Mouse (Mus musculus): ENCODE measurements around the gene Defb9.
"Not testable (repeated sequence)": the region's sequence is repeated elsewhere in the genome, so short reads cannot be mapped to it uniquely, and the experiment has no call there.

Defb9 gene

DNA sequence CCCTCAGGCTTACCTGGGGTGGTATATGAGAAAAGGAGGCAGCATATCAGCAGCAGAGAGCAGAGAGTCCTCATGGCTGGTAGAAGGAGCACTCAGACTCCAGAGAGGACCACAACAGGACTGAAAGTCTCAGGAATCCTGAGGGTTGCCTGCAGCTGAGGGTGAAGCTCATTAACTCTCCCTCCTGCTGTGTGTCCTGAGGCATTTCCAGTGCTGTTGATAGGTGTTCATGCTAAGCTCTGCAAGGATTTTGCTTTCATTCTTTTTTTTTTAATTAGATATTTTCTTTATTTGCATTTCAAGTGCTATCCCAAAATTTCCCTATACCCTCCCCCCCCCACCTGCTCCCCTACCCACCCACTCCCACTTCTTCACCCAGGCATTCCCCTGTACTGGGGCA, at the start of gene Defb9:
Gene Defb9 (minus strand): TSS at position 101 of the 400 bp plus-strand sequence.
- DNase-seq (ENCODE audit: low spot score): not testable (repeated sequence)

DNA sequence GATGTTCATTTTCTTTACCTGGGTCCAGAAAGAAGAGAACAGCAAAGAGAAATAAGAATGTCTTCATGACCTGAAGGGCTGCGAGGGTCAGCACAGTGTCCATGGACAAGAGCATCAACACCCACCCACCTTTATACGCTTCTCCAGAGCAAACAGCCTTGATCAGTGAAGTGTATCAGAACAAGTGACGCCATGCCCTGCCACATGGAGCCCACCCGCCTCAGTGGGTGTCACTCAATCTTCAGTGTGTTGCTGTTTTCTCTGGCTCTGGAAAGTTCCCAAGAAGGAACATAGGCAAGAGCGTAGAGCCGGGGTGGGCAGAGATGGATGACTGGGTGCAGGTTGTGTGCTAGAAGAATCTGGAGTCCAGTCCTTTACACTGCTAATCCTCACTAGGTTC, 47.4 kb upstream of the Defb9 start, which contains the start of gene Defb15:
Gene Defb15 (minus strand): TSS at position 101 of the 400 bp plus-strand sequence.
- DNase-seq (ENCODE audit: low spot score): no peak

DNA sequence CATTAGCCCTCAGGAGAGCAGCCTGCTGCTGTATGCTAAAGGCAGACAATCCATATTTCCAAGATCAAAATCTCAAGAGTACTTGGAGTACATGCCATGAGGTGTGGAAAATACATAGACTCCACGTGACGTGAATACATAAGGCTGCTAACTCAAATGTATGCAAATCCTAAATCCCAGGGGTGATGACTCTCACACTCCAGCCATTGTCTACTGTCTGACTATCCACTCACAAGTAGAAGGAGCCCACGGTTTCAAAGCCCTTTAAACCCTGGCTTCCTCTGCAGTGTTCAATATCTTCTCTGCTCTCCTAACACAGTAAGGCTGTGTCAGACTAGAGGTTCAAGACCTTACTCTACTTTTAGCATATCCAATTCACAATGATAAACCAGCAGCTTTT, 45.5 kb upstream of the Defb9 start:
- DNase-seq (ENCODE audit: low spot score): not testable (repeated sequence)

DNA sequence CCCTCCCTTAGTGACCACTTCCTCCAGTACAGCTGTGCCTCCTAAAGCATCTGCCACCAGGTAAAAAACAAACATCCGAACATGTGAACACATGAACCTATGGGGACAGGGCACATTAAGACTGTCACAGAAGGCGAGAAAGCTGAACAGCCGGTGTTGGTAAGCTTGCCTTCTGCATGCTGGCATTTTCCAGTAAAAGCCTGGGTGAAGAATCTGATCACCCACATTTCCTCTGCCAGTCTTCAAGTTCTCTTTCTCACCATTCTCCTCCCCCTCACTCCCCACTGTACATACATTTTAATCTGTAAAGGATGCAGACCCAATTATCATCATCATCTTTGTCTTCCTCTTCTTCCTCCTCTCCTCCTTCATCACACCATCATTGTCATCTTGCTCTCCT, 30.4 kb upstream of the Defb9 start:
- no peak for DNase-seq (ENCODE audit: low spot score)

DNA sequence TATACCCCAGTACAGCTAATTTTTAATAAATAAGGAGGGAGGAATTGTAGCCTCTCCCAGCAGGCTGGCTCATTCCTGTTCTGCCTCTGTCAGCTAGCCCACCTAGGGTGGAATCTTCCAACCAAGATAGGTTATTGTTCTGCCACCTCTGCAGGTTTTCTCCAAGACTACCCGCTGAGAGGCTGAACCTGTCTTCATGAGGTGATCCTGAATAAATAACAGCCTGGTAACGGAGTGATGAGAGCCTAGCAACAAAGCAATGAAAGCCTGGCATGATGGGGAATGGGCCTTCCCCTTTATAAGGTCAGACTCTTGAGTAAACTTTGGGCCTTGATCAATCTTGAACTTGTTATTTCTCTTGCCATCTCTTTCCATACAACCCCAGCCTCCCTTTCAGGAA, 27.3 kb upstream of the Defb9 start:
- DNase-seq (ENCODE audit: low spot score): no peak

DNA sequence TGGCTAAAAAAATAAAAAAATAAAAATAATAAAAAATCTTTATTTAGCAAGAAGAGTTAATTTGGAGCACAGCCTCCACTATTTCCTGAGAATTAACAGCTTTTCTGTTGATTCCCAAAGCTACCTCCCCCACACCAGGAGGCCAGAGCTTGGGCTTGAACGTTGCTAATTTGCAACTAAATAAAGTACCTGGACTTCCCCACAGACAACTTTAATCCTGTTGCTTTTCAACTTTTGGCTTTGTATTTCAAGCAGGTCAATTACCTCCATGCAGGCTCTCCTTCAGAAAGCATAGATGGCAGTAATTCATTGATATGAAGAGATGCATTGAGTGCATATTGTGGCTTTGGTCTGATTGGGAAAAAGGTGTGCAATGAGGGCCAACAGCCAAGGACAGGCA, 26.7 kb upstream of the Defb9 start:
- no peak for DNase-seq (ENCODE audit: low spot score)

DNA sequence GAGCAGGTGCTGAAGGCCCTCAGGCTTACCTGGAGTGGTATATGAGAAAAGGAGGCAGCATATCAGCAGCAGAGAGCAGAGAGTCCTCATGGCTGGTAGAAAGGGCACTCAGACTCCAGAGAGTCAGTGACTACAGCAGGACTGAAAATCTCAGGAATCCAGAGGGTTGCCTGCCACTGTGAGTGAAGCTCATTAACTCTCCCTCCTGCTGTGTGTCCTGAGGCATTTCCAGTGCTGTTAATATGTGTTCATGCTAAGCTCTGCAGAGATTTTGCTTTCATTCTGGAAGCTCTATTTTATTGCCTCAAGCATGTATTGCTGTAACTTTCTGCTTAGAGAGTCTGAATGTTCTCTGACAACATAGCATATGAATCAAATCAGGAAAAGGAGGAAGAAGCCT, 21.1 kb upstream of the Defb9 start, which contains the start of gene Defb11:
Gene Defb11 (minus strand): TSS at position 123 of the 400 bp plus-strand sequence.
- DNase-seq (ENCODE audit: low spot score): not testable (repeated sequence)

DNA sequence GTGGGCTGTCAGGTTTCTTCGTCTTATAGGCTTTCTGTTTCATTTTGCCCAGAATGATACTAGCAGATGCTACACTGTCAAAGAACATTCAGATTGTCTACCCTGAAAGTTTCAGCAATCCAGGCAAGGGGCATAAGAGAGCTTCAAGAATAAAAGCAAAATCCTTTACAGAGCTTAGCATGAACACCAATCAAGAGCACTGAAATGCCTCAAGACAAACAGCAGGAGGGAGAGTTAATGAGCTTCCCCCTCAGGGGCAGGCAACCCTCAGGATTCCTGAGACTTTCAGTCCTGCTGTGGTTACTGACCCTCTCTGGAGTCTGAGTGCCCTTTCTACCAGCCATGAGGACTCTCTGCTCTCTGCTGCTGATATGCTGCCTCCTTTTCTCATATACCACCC, 26.6 kb downstream of the Defb9 start, which contains the start of gene Defb10:
Gene Defb10 (plus strand): TSS at position 316 of the 400 bp plus-strand sequence.
- not testable (repeated sequence) for DNase-seq (ENCODE audit: low spot score)

All from ovary, postnatal 14 days (tissue).